Mouse (Mus musculus): ENCODE measurements around the gene Pex7. TPM values are rescaled to one million over a fixed set of nuclear protein-coding genes. Genes with fewer than 3 reads are reported as not detected.
A peak's percentile ranks its signal among the peaks of the same experiment; 100 is the strongest.
"Not testable (repeated sequence)": the region's sequence is repeated elsewhere in the genome, so short reads cannot be mapped to it uniquely, and the experiment has no call there.

Gene Pex7
- polyA plus RNA-seq, 1 experiment from 2014 or later: 35.9 TPM

DNA sequence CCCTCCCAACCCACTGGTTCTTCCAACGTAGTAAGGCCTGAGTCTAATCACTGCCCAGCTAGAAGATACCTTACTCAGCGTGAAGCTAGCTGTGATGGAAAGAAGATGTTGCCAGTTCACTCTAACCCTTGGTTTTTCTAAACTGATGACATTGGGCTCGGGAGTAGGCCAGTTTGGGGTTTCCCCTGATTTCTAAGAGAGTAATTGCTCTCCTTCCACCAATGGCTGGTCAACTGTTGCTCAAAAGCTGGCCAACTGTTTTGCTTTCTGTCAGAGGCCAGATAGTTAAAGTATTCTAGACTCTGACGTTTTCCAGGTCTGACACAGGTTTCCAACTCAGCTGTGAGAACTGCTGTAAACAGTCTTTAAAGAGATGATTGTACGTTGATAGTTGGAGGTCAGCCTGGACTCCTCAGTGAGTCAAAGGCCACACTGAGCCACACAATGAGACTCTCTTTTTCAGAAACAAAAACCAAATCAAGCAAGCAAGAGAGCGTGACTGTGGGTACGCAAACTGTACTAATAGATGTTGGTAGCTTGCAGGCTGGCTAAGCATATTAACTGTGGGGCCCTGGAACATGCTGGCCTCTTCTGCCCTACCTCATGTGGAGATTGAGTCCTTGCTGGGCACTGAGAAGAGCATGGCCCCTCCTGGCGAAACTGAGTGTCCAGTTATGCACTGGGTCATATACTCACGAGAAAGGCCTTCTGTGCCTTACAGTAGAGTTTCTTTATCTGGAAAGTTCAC is 29.6 kb upstream of the Pex7 start:
- Histone ChIP-seq H3K9me3 (ENCODE audit: control insufficient read depth, low read length) (no peaks in the 10 kb centered on the region), H3K9ac (ENCODE audit: low read depth, low read length) (no peak overlapping the region), H3K4me3 (ENCODE audit: low read length) (no peak overlapping the region), H3K27ac (ENCODE audit: low read depth, low read length) (no peak overlapping the region), H3K4me2 (ENCODE audit: low read length) (no peak overlapping the region), H3K36me3 (ENCODE audit: control insufficient read depth, insufficient read depth, low read length) (no peaks in the 10 kb centered on the region), H3K4me1 (ENCODE audit: control insufficient read depth, insufficient read depth, low read depth, low read length) (peaks cover 7% of the 10 kb centered on the region), H3K27me3 (replicated peaks; ENCODE audit: control insufficient read depth, insufficient read depth, low read length) (0 out of 2 replicates have a peak, but pooled peaks cover 2% of the 10 kb centered on the region)
- 64% methylated on average over 9 of the region's 9 CpGs for WGBS
- ATAC-seq: no peak

DNA sequence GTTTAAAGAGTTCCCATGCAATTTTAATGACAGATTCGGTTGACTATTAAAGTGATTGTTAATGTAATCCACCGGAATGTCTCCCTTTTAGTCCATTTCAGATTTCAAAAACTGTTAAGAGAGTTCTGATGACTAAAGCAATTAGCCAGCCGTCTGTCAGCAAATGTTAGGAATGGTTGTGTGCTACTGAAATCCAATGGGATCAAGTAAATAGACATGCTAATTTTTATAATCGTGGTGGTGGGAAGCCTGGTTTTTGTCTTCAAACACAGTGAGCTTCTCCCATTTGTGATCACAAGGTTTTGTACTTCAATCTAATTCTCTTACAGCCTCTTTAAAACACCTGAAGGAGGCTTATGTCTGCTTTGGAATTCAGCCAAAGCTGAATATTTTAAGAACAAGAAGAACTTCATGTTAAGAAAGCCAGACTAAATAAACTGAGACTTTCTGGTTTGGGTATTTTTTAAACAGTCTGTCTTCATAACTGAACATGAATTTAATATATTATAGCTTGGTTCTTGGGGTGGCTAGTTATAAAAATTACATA is 28.4 kb upstream of the Pex7 start:
- Histone ChIP-seq H3K4me2 (ENCODE audit: low read length) (no peak overlapping the region; the same call in 1 of the 2 replicates), H3K9ac (ENCODE audit: low read depth, low read length) (no peak overlapping the region), H3K4me1 (ENCODE audit: control insufficient read depth, insufficient read depth, low read depth, low read length) (peaks cover 7% of the 10 kb centered on the region), H3K27ac (ENCODE audit: low read depth, low read length) (no peak overlapping the region), H3K9me3 (ENCODE audit: control insufficient read depth, low read length) (no peaks in the 10 kb centered on the region), H3K4me3 (ENCODE audit: low read length) (no peak overlapping the region), H3K27me3 (replicated peaks; ENCODE audit: control insufficient read depth, insufficient read depth, low read length) (peaks cover 2% of the 10 kb centered on the region; the same call in 1 of the 2 replicates), H3K36me3 (ENCODE audit: control insufficient read depth, insufficient read depth, low read length) (no peaks in the 10 kb centered on the region)
- 59% methylated on average over 4 of the region's 4 CpGs for WGBS
- no peak for ATAC-seq

DNA sequence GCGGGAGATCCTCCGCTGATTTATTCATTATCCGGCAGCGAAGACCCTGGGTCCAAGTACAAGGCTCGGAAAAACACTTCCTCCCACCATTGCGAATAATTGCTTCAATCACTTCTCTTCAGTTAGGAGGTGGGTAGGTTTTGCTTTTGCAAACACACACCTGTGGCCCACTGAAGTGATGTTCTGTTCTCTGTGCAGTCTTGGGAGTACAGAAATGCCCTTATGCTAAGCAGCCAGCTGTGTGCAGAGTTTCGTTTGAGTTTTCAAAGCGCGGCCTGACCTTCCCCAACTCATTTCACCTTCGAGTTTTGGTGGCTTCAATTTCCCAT is 27.8 kb upstream of the Pex7 start:
- Histone ChIP-seq H3K27ac (ENCODE audit: low read depth, low read length) (no peak overlapping the region), H3K9me3 (ENCODE audit: control insufficient read depth, low read length) (no peaks in the 10 kb centered on the region), H3K9ac (ENCODE audit: low read depth, low read length) (peak overlapping the region; percentile 82), H3K27me3 (replicated peaks; ENCODE audit: control insufficient read depth, insufficient read depth, low read length) (peaks cover 2% of the 10 kb centered on the region; the same call in 1 of the 2 replicates), H3K36me3 (ENCODE audit: control insufficient read depth, insufficient read depth, low read length) (no peaks in the 10 kb centered on the region), H3K4me3 (ENCODE audit: low read length) (peak overlapping the region; percentile 87), H3K4me1 (ENCODE audit: control insufficient read depth, insufficient read depth, low read depth, low read length) (peaks cover 7% of the 10 kb centered on the region), H3K4me2 (ENCODE audit: low read length) (peak overlapping the region; percentile 97)
- ATAC-seq: no peak
- 5% methylated on average over 10 of the region's 10 CpGs for WGBS

DNA sequence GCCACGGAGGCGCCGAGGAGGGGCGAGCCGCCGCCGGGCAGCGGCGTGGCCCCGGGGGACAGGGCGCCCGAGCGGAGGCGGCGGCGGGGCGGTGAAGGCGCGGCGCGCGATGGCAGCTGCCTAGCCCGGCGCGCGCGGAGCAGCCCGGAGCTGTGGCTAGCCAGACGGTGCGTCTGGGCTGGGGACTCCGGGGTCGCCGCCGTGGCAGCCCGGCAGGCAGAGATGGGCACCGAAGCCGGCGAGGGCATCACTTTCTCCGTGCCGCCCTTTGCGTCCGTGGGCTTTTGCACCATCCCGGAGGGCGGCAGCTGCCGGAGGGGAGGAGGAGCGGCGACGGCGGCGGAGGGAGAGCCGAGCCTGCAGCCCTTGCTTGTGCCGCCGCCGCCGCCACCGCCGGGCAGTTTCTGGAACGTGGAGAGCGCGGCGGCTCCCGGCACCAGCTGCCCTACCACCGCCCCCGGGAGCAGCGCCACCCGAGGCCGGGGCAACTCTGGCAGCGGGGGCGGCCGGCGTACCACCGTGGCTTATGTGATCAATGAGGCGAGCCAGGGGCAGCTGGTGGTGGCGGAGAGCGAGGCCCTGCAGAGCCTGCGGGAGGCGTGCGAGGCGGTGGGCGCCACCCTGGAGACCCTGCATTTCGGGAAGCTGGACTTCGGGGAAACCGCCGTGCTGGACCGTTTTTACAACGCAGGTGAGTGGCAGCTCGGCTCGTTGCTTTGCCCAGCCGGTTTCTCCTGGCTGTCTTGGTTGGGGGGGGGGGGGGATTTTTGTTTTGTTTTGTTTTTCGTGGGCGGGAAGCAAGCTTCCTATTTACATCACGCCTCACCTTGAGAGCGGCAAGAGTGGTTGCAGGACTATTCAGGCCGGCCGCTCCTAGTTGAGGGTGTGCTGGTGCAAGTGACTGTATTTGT is 27.1 kb upstream of the Pex7 start, which contains the start of gene Map3k5:
Map3k5 (plus strand) TSS at position 89 of the 911 bp plus-strand sequence.
- peaks cover 2% of the 10 kb centered on the region; the same call in 1 of the 2 replicates for H3K27me3 ChIP-seq (replicated peaks; ENCODE audit: control insufficient read depth, insufficient read depth, low read length)
- peaks cover 7% of the 10 kb centered on the region for H3K4me1 ChIP-seq (ENCODE audit: control insufficient read depth, insufficient read depth, low read depth, low read length)

DNA sequence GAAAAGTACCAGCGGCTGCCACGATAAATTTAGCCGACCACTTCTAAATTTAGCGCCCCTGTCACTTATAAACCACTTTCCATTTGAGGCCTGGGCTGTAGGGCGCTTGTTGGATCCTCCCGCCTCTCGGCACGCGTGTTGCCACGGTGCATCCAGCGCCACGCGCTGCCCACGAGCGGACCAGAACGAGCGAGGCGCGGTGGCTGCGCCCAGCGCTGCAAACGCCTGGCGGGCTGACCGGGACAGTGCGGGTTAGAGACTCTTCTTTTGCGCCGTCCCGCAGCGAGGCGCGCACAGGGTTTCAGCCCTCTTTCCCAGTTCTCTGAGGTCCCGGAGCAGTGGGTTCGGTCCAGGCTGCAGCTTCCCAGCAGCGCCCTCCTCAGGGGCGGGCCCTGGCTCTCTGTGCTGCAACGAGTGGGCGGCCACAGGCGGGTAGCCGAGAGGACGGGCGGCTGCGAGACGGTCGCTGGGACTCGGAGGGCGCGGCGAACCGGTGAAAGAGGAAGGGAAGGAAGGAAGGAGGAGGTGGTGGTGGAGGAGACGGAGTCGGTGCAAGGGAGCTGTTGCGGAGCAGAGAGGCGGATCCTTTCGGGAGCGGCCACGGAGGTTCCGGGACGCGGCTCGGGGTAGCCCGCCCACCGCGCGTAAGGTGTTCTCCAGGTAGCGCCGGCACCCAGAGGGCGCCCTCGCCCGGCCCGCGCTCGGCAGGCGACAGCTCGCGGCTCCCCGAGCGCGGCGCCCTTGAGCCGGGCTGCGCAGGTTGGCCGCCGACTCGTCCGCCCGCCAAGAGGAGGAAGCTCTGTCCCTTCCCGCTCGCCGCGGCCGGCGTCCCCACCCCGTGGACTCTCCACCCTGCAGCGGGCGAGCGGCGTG is 26.3 kb upstream of the Pex7 start:
- WGBS: under 1% methylated on average over 62 of the region's 97 CpGs
- peaks cover 2% of the 10 kb centered on the region; the same call in 1 of the 2 replicates for H3K27me3 ChIP-seq (replicated peaks; ENCODE audit: control insufficient read depth, insufficient read depth, low read length)
- no peaks in the 10 kb centered on the region for H3K9me3 ChIP-seq (ENCODE audit: control insufficient read depth, low read length)
- peak overlapping the region; percentile 82 for H3K9ac ChIP-seq (ENCODE audit: low read depth, low read length)
- no peaks in the 10 kb centered on the region for H3K36me3 ChIP-seq (ENCODE audit: control insufficient read depth, insufficient read depth, low read length)
- H3K27ac ChIP-seq (ENCODE audit: low read depth, low read length): peak overlapping the region; percentile 71; the same call in 1 of the 2 replicates
- H3K4me3 ChIP-seq (ENCODE audit: low read length): peak overlapping the region; percentile 87
- peak; percentile 93 for ATAC-seq
- peak overlapping the region; percentile 97 for H3K4me2 ChIP-seq (ENCODE audit: low read length)
- peaks cover 7% of the 10 kb centered on the region for H3K4me1 ChIP-seq (ENCODE audit: control insufficient read depth, insufficient read depth, low read depth, low read length)

More for the DNA sequence above, 27.1 kb upstream of the Pex7 start, which contains the start of gene Map3k5:
- Histone ChIP-seq H3K36me3 (ENCODE audit: control insufficient read depth, insufficient read depth, low read length) (no peaks in the 10 kb centered on the region), H3K4me3 (ENCODE audit: low read length) (peak within 1 kb of the TSS; percentile 87), H3K9me3 (ENCODE audit: control insufficient read depth, low read length) (no peaks in the 10 kb centered on the region), H3K9ac (ENCODE audit: low read depth, low read length) (peak within 1 kb of the TSS; percentile 82), H3K27ac (ENCODE audit: low read depth, low read length) (peak within 1 kb of the TSS; percentile 71; the same call in 1 of the 2 replicates), H3K4me2 (ENCODE audit: low read length) (peak within 1 kb of the TSS; percentile 97)
- ATAC-seq: peak; percentile 86
- WGBS: under 1% methylated on average over 49 of the region's 95 CpGs

DNA sequence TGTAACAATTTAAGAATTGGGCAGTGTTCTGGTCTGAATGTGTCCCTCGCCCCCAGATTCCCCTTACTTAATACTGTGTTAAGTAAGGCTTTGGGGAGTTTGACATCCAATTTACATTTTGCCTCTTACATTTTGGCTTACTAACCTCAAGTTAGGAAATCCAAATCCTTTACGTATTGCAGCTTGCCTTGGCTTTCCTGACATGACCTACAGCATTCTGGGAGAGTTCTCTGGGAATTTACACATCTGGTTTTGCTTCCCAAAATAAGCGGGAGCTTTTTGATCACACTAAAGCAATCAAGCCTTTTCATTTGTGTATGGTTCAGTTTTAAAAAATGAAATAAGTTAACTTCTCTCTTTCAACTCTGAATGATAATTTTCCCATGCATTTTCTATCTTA is 25.5 kb upstream of the Pex7 start:
- H3K27ac ChIP-seq (ENCODE audit: low read depth, low read length): no peak overlapping the region
- H3K27me3 ChIP-seq (replicated peaks; ENCODE audit: control insufficient read depth, insufficient read depth, low read length): peaks cover 1% of the 10 kb centered on the region; the same call in 1 of the 2 replicates
- H3K36me3 ChIP-seq (ENCODE audit: control insufficient read depth, insufficient read depth, low read length): no peaks in the 10 kb centered on the region
- no peak overlapping the region for H3K4me3 ChIP-seq (ENCODE audit: low read length)
- peaks cover 7% of the 10 kb centered on the region for H3K4me1 ChIP-seq (ENCODE audit: control insufficient read depth, insufficient read depth, low read depth, low read length)
- ATAC-seq: no peak
- no peak overlapping the region for H3K9ac ChIP-seq (ENCODE audit: low read depth, low read length)
- 36% methylated on average over 3 of the region's 3 CpGs for WGBS
- H3K4me2 ChIP-seq (ENCODE audit: low read length): peak overlapping the region; percentile 97; the same call in 1 of the 2 replicates
- H3K9me3 ChIP-seq (ENCODE audit: control insufficient read depth, low read length): no peaks in the 10 kb centered on the region

DNA sequence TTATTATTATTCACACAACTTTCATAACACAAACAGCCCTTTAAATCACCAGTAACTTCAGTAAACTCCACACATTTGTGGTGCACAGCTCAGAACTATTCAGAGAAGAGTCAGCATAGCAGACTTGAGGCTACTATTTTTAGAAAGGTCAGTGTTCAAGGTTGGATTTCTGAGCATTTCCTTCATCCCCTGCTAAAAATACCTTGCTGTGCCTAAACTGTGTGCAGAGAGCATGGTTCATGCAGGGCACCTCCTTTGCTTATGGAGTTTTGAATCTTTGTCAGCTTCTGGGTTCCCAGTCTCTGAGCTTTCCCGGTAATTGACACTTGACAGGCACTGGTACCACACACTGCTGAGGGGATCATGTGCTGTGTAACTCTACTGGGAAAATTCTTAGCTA is 20.7 kb upstream of the Pex7 start:
- 89% methylated on average over 1 of the region's 1 CpGs for WGBS
- H3K36me3 ChIP-seq (ENCODE audit: control insufficient read depth, insufficient read depth, low read length): no peaks in the 10 kb centered on the region
- no peak for ATAC-seq

DNA sequence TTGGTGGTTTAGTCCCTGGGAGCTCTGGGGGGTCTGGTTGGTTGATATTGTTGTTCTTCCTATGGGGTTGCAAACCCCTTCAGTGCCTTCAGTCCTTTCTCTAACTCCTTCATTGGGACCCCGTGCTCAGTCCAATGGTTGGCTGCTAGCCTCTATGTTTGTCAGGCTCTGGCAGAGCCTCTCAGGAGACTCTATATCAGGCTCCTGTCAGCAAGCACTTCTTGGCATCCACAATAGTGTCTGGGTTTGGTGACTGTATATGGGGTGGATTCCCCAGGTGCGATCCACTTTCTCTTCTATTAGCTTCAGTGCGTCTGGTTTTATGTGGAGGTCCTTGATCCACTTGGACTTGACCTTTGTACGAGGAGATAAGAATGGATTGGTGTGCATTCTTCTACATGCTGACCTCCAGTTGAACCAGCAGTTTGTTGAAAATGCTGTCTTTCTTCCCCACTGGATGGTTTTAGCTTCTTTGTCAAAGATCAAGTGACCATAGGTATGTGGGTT is 19.0 kb upstream of the Pex7 start:
- H3K4me2 ChIP-seq (ENCODE audit: low read length); ATAC-seq; H3K27ac ChIP-seq (ENCODE audit: low read depth, low read length); H3K4me3 ChIP-seq (ENCODE audit: low read length); H3K9ac ChIP-seq (ENCODE audit: low read depth, low read length); H3K27me3 ChIP-seq (replicated peaks; ENCODE audit: control insufficient read depth, insufficient read depth, low read length); H3K36me3 ChIP-seq (ENCODE audit: control insufficient read depth, insufficient read depth, low read length); H3K9me3 ChIP-seq (ENCODE audit: control insufficient read depth, low read length); H3K4me1 ChIP-seq (ENCODE audit: control insufficient read depth, insufficient read depth, low read depth, low read length): not testable (repeated sequence)
- WGBS: 86% methylated on average over 4 of the region's 4 CpGs

More for the DNA sequence above, 20.7 kb upstream of the Pex7 start:
- H3K4me1 ChIP-seq (ENCODE audit: control insufficient read depth, insufficient read depth, low read depth, low read length): no peaks in the 10 kb centered on the region
- H3K27ac ChIP-seq (ENCODE audit: low read depth, low read length): no peak overlapping the region
- no peaks in the 10 kb centered on the region; the same call in 1 of the 2 replicates for H3K27me3 ChIP-seq (replicated peaks; ENCODE audit: control insufficient read depth, insufficient read depth, low read length)
- no peak overlapping the region for H3K4me2 ChIP-seq (ENCODE audit: low read length)
- H3K4me3 ChIP-seq (ENCODE audit: low read length): no peak overlapping the region
- H3K9me3 ChIP-seq (ENCODE audit: control insufficient read depth, low read length): no peaks in the 10 kb centered on the region
- H3K9ac ChIP-seq (ENCODE audit: low read depth, low read length): no peak overlapping the region

All from hindbrain, embryonic 16.5 days (tissue).